Mouse (Mus musculus) spleen, adult 2 months (tissue): ENCODE measurements at regions not wholly inside any gene's neighbourhood (a gene's known extent, or its start where the extent isn't known, plus 50 kb on each side); places are given as distances from the start of the nearest gene placed in this dataset.

Experiments used
- CTCF ChIP-seq: fragments of 200-500 bp; IDR thresholded peaks from 2 replicates; pipeline ENCODE4 v1.5.1; 2011; ENCODE audit warnings: mild to moderate bottlenecking, inconsistent platforms; ENCODE audit not compliant: insufficient read depth, insufficient read length, insufficient replicate concordance; ENCODE audit errors: extremely low read depth
- POLR2A ChIP-seq: fragments of 200-500 bp; IDR thresholded peaks from 2 replicates; pipeline ENCODE4 v1.6.1; 2011; ENCODE audit warnings: low read depth, low read length, inconsistent platforms

DNA sequence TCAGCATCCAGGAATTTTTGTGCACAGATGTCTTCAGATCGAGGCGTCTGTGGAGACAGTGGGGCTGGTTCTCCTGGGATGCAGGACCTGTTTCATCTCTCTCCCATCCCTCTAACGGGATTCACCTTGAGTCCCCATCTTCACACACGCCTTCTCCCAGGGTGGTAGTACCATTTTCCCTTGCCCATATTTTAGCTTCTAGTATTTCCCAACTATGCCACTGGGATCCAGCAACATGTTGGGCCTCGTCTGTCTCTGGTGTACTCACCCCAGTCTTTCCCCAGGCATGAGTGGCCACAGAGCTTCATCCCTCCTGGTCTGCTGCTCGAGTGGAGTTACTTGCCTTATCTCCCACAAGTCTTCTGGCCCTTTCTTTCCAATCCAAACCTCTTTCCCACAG lies 131.6 kb upstream of the Hdac4 start:
- no peak for TF ChIP-seq POLR2A
- no peak for TF ChIP-seq CTCF
